Mouse (Mus musculus): ENCODE results near the gene Tenm3.
A peak's percentile ranks its signal among the peaks of the same experiment; 100 is the strongest.

The Tenm3 gene

GRCm38 (mm10) chr8:48522004-48522403 lies 321.7 kb downstream of the Tenm3 start:
- no peak for DNase-seq (ENCODE audit: low read depth, low spot score)

GRCm38 (mm10) chr8:48517431-48517830 lies 326.3 kb downstream of the Tenm3 start:
- DNase-seq (ENCODE audit: low read depth, low spot score), result no peak

GRCm38 (mm10) chr8:48514230-48514629 lies 329.5 kb downstream of the Tenm3 start:
- DNase-seq (ENCODE audit: low read depth, low spot score), result no peak

DNA sequence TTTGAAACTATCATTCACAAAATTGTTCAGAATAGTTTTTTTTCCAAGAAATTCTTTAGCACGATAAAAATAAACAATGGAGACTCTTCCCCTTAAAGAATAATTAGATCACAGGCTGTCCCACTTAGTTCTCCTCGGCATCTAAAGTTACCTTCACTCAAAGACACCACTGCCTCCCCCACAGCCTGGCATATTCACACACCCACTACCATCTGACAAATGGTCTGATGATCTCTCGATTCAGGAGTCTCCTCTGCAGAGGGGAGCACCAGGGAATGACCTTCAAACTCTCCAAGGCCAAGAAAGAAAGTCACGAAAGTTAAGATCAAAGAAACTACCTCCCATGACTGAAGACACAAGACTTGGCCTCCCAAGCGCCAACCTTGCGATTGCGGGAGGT lies 329.9 kb downstream of the Tenm3 start:
- no peak for DNase-seq (ENCODE audit: low read depth, low spot score)

- peak; percentile 27 for DNase-seq (ENCODE audit: low read depth, low spot score)
Observed at GRCm38 (mm10) chr8:48511546-48511945, 332.2 kb downstream of the Tenm3 start.

- peak; percentile 73 for DNase-seq (ENCODE audit: low read depth, low spot score)
Observed at GRCm38 (mm10) chr8:48511137-48511536, 332.6 kb downstream of the Tenm3 start.

DNA sequence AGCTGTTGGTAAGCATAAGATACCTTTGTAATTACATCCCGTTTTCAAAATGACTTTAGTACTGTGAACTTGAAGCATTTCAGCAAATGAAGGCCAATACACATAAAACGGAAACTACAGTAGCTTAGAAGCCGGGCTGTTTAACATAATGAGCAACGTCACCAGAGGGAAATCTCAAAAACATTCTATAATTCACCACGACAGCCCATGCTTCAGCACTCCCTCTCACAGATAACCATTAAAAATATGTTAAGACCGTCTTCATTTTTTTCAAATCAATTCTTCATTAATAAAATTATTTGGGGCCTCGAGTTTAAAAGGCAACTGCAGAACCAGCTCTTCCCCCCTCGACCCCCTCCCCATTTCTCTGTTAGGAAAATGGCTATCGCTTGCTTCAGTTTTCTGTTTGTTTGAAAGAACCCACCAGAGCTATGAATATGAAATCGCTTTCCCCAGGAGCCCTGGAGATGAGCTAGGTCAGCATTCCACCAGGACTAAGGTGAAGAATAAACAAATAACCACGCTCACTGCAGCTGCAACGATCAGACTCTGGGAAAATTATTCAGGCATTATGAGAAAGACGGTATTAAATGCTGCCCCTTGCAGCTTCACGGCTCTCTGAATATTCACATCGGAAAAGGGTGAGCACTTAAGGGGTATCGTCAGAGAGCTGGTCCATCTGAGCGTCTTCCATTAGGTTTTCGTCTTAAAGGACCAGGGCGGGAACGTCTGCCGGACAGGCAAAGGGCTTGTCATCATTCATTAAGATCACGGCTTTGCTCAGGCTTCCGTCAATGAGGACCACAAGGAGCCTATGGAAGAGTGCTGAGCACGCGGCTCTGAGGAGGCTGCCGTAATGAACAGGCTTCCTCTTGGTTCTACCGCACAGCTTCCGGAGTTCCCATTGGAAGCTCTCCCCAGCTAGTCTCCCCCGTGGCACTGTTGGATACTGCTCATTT lies 334.8 kb downstream of the Tenm3 start:
- no peak for DNase-seq (ENCODE audit: low read depth, low spot score)

DNA sequence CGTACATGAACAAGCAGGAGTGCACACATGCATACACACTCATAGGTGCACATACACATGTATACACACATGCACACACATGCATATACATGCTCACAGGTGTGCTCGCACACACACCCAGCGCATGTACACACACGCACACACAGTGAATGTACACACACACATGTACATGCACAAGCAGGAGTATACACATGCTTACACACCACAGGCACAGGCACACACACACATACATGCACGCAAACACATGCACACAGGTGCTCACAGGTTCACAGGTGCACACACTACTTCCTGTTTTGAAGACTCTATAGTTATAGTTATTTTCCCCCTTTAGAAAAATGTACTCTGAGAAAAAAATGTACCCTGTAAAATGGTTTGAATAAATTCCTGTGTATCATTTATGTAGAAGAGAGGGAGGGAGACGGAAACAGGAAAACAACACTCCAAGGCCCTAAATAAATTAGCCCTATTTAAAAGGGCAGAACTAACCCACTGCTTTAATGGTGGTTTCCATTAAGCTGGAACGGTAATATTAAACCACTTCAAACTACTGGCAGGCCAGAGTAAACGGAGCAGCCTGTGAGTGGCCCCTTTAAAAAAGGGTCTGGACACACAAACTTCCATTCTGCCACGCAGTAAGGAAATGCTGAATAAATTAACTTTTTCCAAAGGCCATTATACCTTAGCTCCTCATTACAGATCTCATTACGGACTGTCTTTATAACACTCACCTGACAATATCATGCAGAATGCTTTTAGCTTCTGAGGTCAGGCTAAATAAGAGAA lies 335.8 kb downstream of the Tenm3 start:
- DNase-seq (ENCODE audit: low read depth, low spot score), result no peak

GRCm38 (mm10) chr8:48492491-48492890 lies 351.3 kb downstream of the Tenm3 start:
- no peak for DNase-seq (ENCODE audit: low read depth, low spot score)

DNA sequence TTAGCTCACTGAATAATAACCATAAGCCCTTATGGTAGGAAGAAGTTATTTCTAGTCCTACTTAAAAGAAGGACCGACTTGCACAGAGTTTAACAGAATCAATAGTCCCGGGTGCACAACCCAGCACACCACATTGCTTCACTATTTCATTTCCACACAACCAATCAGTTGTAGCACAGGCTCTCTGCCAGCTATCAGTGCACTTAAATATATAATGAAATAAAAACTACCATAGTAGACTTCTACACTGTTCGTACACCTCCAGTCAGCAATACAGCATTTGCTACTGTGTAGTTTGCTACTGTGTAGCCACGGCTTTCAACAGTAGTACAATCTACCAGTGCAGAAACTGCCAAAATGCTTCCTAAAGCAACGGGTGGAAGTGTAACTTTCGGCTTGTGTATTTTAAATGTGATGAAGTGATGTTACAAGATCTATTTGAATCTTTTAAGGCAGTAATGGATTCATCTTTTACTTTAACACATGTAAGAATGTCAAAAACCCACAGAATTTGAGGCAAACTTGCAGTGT lies 353.1 kb downstream of the Tenm3 start:
- DNase-seq (ENCODE audit: low read depth, low spot score), result no peak

DNA sequence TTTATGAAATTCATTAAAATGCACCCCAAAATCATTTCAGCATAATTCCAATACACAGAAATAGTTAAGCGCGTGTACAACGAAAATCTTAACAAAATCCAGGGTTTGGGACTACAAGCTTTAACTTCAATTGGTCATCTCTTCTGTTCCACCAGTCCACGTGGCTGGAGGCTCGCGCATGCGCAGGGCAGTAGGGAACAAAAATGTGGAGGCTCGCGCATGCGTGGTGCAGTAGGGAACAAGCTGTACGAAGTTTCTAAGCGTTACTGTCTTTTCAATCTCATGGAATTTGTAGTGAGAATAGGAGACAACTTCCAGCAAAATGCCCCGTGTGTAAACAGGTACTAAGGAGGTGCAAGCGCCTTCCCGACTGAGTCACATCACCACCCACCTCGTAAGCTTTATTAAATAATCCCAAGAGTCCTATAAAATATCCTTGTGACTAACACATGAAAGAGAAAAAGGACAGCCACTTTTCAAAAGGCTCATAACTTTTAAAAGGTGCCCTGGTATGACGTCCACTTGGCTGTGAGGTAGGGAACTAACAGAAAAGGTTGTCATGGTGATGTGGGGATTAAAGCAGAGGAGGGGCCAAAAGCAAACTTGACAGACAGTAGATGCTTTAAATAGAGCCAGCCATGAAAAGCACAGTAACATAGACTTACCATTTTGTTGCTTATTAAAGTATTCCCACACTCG lies 353.7 kb downstream of the Tenm3 start:
- DNase-seq (ENCODE audit: low read depth, low spot score), result no peak

- DNase-seq (ENCODE audit: low read depth, low spot score), result no peak
Observed at GRCm38 (mm10) chr8:48489417-48489816, 354.3 kb downstream of the Tenm3 start.

DNA sequence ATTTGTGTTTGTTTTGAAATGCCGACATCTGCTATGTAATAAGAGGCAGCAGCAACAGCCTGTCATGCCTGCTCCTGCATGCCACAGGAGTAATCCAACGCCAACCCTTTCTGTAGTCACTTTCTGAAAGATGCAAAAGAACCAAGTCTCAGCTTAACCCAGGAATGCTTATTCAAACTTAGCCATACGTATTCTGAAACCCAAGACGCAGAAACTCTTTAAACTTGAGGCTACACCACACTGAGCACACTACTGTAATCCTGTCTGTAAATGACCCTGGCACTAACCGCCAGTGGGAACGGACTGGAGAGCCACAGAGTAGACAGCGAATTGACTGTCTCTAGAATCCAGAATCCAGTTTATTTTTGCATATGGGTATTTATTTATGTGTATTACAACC lies 354.9 kb downstream of the Tenm3 start:
- no peak for DNase-seq (ENCODE audit: low read depth, low spot score)

DNA sequence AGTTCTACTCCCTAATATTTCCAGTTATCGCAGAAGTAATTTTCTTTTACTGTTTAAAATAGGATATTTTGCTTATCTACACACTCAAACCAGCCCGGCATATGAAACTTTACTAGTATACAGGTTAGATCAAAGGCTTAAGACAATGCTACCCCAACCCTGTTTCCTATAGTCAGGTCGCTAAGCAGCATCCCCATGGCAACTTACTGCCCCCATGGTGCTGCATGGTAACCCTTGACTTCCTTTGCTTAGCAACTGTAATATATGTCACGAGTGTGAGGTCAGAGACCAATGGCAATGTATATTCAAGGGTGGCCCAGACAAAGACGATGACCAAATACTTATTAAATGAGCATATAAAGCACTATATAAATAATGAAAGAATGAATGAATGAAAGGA lies 359.6 kb downstream of the Tenm3 start:
- DNase-seq (ENCODE audit: low read depth, low spot score), result no peak

- DNase-seq (ENCODE audit: low read depth, low spot score), result no peak
Observed at GRCm38 (mm10) chr8:48481709-48482671, 361.8 kb downstream of the Tenm3 start.

DNA sequence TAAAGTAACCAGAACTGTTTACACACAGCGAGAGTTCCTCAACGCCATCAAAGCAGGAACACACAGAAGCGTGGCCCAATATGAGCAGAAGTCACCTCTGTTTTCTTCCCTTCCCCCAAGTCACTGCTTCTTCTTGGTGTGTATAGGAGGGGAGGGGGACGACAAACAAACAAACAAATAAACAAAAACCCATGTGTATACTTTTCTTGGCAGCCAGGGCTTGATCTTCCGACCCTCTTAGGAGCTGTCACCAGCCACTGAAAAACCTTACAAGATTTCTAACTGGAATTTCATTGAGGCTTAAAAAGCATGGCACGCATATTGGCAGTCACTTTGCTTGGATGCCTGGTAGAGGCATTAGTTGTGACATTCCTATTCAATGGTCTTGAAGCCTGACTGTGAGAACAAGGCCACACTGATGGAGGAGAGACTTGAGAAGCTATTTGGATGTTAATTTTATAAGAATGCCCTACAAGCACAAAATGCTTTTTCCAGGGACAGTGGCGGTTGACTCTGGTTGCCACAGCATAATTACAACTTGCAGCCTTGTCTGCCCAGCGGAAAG lies 366.3 kb downstream of the Tenm3 start:
- DNase-seq (ENCODE audit: low read depth, low spot score), result no peak

GRCm38 (mm10) chr8:48476896-48477295 lies 366.9 kb downstream of the Tenm3 start:
- no peak for DNase-seq (ENCODE audit: low read depth, low spot score)

GRCm38 (mm10) chr8:48467633-48468032 lies 376.1 kb downstream of the Tenm3 start:
- DNase-seq (ENCODE audit: low read depth, low spot score), result no peak

DNA sequence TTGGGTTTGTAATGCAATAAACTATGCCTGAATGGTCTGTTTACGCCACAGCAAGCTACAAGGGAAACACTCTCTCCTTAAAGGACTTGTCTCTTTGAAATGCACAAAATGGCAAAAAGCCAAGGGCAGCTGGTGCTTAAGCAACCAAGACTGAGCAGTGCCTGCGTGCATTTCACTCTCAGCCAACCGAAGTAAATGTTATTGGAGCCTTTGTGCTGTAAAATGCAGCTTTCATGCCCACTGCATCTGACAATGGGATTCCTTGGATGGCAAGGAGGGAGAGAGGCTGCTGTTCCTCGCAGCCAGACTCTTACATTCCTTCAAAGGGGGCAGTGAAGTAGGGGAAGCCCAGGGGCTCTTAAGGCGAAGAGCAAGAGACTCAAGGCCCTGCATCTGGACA lies 385.4 kb downstream of the Tenm3 start:
- peak; percentile 50 for DNase-seq (ENCODE audit: low read depth, low spot score)
